Mouse (Mus musculus) liver (tissue): ENCODE measurements around the gene Mpped2.

Source experiments
- DNase-seq: peaks from one replicate; pipeline ENCODE4 v3.0.0-alpha.2; 2020; ENCODE audit warnings: mixed read lengths

Mpped2 gene

DNA sequence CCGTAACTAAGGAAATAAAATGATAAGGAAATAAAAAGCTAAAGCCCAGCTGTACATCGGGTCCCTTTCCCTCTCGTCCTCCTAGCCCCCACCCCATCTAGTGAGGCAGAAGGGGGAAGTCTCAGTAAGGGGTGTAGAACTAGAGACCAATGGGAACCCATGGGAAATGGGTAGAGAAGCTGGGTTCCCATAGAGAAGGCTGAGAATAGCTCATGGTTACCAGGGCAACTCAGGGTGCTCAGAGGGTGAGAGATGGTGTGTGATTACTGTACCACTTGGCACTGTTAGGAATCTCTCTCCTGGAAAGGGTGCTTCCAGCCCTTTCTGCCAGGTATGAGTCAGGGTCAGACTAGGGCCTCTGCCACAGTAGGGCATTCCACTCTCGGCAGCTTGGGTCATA lies 54.3 kb downstream of the Mpped2 start:
- no peak for DNase-seq

DNA sequence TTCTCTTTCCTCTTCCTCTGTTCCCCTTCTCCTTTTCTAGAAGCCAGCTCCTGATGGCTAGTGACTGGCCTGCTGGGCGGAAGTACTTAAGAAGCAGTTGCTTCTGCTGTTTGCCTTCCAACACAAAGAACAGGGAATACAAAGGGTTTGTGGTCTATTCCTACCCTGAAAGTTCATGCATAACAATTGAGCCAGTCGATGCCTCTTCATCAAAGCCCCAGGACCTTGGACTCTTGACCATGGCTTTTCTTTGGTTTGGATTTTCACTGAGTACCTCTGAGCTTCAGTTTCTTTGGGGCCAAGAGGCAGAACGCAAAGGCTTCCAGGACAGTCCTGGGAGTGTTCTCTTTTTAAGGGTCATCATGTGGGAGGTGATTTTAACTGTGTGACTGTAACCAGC lies 57.8 kb downstream of the Mpped2 start:
- no peak for DNase-seq

DNA sequence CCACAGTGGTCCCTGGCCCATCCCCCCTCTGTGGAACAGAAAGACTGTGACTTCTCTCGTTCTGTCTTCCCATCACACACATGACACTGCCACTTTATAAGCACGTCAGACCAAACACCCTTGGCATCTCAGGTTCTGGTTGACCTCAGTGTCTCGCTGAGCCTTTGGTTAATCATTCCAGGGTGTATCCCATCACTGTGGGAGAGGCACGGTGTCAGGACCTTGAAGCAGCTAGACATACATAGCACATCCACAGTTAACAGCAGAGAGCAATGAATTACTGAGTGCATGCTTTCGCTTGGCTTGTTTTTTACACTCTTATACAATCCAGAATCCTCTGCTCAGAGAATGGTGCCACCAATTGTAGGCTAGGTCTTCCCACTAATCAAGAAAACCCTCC lies 60.6 kb downstream of the Mpped2 start:
- DNase-seq, result no peak

DNA sequence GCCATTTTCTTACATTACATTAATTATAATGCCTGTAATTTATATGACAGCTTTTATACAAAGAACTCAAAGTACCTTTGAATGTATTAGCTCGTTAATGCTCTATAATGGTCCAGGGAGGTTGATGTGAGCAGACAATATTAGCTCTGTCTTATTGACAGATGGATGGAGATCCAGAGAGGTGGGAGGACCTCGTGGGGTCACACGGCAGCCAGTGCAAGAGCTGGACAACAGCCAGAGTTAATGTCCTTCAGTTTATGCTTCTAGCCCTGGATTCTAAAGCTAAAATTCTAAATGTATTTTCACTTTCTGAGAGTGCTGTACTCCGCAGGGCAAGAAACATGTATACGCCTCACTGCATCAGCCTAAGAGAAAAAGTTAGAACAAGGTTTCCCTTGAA lies 61.6 kb downstream of the Mpped2 start:
- DNase-seq, result no peak

DNA sequence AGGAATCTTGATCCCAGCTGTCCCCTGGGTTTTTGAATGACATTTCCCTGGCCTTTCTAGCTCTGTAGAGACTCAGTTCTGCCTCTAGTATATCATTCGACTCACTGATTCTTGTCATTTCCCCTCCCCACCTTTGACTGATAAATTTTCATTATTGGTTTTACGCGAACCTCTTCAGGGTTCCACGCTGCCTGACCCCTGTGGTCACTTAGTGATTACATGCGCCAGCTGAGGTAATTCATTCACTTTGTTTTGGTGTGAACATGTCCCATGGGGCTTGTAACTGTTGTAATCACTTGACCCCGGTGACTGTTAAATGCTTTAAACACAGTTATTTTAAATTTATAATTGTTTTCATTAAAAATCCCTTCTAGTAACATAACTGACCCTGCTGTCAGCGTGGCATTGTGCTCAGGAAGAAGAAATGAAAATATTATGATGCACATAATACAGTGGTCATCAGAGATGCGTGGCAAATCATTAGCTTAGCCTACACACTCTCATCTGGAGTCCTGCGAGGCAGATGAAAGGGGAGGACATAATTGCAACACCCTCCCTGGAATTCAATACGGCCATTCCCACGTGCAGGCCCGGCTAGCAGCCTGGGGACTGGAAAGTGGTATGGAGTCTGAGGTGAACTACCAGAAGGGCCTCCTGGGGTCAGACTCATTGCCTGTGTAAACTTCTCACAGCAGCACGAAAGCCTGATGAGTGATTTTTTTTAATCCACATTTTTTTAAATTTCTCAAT lies 63.5 kb downstream of the Mpped2 start:
- no peak for DNase-seq

DNA sequence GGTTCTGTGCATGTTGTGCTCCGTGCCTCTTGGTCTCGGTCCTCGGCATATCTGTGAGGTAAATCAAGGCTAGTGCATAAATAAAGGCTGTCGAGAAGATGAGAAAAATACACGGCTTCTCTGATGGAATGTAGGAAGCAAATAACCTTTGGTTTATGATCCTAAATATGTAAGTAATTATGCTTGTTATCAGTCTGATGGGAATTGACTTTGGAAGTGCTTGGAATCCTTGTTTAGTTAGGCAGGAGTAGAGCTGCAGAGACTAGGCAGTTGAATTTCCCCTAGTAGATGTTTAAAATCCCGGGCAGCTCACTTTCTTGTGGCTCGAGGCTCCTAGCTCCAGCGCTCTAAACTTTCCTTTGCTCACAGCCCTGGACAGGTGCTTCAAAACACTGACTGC lies 69.9 kb downstream of the Mpped2 start:
- DNase-seq, result no peak

DNA sequence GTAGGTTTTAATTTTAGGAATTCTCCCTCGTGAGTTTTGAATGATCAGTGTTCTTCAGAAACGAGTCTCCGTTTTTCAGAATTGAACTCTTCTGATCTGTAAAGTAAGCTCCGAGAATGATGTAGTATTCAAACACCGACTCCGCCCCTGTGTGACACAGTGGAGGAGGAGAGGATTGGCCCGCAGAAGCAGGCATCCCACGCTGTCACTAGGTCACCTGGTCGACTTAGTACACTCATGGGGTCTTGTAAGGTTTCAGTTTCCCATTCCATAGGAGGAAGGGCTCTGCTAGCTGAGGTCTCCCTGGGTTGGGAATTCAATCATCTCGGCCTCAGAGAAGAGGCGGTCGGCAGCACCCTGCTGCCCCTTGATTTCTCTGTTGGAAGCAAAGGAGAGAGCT lies 76.2 kb downstream of the Mpped2 start:
- DNase-seq, result no peak

DNA sequence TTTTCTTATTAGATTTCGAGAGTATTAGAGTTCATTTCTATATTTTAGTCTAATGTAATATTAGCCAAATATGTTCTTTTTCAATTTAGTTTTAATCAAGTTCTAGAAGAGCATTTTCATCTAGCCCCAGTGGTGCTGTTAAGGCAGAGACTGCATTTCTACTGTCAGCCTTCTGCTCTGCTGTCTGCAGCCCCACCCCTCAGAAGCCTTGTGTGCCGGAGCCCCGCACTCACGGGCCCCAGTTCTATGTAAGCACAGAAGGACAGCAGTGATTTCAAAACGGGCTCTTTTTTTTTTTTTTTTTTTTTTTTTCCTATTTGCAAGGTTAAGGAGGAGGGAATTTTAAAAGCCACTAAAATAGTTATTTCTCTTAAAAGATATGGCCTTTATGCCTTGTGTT lies 79.6 kb downstream of the Mpped2 start:
- DNase-seq, result no peak

DNA sequence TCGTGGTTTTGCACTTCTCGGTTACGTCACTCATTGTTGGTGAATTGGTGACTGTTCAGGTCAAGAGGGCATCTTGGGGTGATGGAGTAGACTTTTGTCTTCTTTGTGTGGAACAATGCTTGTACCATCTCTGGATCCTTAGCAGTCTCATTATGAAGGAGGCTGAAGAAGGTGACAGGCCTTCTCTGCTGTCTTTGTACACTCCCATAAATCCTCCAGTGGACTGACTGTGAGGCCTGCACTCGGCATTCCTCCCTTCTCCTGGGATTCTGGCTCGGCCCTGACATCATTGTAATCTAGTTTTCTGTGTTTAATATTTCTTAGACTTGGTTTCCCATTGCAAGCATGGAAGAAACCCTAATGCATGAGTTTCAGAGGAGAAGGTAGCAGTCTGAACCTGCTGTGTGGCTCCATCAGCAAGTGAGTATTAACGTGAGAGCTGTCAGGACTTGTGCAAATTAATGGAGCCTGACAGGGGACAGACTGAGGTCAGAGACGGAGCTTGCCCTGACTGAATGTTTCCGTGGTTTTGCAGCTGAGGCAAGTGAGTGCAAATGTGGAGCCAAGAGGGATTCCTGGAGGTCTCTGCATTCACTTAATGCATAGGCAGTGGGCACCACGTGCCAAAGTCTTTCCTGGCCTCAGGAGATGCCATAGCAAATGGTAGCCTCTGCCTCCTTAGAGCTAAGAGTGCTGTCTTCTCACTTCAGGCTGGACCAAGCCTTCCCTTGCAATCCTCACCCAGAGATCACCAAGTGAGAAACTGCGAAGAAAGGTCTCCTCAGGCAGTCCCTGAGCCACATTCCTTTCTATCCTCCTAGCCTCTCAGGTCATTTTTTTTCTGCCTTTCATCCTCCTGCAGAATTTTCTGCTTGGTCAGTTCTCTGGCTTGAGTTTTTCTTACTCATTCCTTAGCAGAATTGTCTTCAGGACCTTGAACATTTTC lies 81.5 kb downstream of the Mpped2 start:
- no peak for DNase-seq

DNA sequence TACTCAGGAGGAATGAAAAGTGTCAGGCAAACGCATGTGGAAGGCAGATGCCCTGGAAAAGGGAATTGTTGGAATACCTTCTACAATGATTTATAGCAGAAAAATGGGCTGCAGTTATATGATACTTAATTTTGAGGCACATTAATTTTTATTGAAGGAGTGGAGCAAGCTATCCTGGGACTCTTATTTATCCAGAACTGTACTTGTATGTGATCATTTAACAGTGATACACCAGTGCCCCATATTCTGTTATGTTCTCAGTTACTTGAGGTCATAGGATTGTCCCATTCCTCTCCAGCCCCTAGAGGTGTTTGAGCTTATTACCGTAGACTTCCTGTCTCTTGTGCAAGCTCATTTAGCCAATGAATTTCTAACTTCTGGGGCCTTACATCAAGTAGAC lies 82.9 kb downstream of the Mpped2 start:
- no peak for DNase-seq

DNA sequence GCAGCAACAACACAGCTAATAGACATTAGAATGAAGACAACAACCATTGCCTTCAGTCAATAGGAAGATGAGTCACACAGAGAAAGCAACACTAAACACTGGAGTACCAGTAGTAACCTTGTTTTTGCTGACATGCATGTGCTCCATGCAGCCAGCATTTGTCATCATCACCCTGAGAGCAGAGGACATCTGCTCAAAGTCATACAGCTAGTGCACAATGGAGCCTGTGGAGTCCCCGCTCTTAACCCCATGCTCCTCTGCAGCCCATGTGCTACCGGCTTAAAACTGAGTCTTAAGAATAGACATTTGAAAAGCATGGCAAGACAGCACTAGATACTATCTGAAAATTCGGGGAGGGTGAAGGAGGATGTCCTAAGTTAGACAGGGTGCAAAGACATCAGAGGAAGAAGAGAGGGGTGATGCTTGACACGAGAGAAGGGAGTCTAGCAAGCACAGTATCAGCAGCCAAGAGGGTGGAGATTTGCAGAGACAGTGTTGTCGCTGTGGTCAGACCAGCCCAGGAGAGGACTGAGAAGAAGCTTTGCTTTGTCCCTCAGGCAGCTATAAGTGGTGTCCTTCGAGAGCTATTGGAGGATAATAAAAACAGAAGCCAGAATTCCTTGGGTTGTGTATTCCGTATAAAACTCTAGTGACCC lies 85.9 kb downstream of the Mpped2 start:
- DNase-seq, result no peak

DNA sequence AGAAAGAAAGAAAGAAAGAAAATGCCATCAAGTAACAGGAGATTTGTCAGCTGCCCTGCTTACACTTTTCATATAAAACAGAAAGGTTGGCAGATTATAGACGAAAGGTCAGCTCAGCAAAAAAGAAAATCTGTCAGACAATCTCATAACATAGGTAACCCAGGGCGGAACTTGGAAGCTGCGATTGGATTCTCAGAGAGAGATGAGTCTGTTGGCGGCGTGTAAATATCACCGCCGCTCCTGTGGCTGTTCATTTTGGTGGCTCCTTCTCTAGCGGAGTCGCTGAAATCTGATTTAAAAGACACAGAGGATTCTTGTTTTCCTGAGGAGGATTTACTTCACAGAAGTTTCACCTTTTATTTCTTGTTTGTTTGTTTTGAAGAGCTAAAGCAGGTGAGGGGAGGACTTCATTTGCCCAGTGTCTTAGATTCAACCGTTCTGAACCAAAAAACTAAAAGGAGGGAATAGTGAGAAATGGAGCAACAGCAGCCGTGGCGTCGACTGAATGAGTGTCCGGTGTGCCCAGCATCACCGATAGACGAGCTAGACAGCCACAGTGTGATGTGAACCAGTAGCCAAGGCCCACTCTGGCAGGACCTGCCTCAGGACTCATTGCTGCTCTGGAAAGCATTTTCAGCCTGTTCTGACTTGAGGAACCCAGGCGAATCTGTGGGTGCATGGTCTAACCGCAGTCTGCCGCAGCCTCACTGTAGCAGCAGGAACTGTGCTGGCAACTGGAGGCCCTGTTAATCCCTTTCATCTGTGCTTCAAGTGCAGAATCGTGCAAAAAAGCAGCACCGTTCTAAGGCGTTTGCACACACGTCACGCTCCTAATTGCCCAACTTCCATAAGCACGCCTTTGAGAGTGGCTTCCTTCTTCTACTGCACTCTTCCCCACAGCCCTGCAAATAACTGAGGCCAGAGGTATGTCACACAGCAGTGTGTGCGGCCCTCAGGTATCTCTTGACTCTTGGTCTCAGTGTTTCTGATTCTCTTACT lies 88.4 kb downstream of the Mpped2 start:
- no peak for DNase-seq

DNA sequence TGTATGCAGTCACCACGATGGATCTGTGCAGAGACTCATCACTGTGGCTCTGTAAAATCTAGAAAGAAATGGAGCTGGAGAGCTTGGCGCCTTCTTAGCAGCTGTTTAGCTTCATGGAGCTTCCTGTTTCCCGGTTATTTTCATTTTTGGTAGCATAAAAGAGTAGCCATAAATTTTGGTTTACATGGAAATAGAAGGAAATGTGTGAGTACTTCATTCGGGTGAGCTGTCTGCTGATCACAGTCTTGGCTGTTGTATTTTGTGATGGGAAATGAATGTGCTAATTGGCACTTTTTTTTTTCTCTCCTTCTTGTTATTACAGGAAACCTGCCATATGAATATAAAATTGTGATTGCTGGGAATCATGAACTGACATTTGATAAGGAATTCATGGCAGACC lies 90.2 kb downstream of the Mpped2 start:
- DNase-seq, result no peak

DNA sequence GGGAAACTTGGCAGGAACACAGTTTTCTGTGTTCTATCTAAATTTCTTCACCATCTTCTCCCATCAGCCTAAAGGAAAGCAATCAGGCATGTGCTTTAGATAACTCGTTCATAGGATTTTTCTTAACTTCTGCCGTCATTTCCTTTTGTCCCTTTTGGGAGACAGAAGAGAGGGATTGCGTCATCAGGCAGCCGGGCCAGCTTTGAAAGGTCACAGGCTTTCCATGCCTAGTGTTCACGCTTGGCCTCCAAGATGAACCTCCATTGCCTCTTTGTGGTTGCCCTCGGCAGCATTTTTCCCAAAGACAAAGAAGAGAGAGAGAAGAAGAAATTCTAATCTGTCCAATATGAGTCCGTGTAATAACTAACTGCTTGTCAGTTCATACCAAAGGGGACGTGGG lies 95.0 kb downstream of the Mpped2 start:
- DNase-seq, result peak; percentile 7

DNA sequence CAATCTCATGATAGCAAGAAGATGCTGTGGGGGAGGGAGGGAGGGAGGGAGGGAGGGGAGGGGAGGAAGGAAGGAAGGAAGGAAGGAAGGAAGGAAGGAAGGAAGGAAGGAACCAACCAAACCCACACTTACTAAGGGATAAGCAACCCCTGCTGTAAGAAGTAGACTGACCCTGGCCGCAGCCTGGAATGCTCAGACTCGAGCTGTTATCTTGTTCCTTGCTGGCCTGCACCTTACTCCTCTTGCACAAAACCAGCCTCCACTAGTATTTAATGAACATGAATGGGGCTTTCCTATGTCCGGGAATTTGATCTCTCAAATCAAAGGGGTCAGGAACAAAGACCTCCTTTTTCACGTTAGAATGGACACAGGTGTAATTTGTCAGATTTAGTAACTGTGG lies 95.5 kb downstream of the Mpped2 start:
- no peak for DNase-seq

DNA sequence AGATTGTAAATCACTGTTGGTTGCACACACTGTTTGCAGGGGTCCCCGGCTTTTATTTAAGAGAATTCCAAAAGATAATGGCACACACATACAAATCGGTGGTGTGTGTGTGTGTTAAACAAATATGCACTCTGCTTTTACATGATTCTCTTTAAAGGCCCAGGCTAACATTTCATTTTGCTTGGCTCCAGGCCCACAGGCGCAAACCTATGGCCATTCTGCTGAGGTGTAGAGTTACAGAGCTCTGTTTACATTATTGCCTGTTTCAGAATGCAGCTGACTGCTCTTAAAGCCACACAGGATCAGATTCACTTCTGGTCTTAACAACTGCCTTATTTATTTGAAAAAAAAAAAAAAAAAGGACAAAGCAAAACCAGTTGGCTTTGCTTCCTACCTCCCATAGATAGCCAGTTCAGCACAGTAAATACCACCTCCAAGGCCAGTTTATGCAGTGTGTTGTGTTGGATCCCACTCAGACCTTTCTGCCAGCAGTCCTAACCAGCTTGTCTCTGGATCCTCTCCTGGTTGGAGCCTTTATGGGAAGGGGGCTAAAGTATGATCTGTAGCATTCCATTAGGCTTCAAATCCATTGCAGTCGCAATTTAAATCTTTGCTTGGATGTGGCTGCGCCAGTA lies 96.7 kb downstream of the Mpped2 start:
- DNase-seq, result peak; percentile 32

DNA sequence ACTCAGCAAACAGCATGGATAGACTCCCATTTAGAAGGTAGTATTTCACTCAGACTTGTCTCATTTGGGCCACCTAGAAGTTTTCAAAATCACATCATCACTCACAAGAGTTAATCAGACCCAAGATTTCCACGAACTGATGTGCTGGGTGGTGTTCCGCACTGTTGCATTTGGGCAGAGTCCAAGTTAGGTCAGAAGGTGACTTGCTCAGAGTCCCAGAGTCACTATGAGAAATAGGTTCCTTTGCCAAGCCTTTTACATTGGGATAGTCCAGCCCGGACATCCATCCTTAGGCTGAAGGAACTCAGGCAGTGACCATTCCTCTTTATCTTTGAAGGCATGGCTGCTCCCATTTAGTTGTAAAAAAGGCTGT lies 97.2 kb downstream of the Mpped2 start:
- no peak for DNase-seq

DNA sequence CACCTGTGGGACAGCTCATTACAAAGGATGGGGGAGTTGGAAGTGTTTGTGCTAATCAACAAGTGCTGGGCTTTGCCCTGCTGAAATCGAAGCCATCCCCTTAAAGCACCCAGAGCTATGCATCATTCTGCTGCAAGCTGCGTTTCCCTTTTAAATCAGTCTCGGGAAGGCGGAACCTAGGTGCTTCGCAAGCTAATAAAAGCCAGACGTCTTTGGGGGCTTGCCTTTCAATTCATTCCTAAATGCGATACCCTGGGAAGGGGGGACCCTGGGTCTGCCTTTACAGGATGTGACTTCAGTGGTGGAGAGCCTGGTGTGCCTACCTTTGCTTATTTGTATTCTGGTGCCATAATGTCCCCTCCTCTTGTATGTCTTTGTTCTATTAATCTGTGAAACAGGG lies 103.2 kb downstream of the Mpped2 start:
- DNase-seq, result no peak

DNA sequence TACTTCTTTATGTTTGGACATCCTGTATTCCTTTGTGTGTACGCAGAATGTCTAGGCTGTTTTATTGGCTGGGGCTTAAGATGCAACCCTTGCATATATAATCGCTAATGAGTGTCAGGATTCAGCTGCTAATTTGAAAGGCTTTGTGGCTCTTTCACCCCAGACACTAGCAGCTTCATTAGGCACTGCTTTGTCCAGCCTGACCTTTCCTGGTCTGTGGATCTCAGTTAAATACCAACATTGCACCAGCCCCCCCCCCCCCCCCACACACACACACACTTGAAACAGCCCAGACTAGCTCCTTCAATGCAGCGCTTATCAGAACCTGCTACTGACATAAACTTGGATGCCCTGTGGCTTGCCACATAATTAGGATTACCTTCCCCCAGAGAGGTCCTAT lies 104.8 kb downstream of the Mpped2 start:
- DNase-seq, result no peak

DNA sequence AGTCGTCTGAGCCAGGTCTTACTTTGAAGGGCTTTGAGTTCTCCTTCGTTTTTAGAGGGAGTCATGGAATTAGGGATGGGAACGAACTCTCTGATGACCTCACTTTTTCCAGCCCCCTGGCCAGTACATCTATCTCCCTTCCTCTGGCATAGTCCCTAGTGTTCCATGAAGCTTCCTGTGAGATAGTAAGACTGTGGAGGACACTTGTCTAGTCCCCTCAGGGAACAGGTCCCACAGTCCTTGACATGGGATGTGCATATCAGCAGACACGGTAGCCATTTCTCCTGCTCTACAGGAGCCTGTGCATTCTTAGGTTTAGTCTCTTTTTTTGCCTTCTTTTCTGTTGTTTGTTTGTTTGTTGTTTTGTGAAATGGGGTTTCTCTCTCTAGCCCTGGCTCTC lies 105.8 kb downstream of the Mpped2 start:
- DNase-seq, result no peak

DNA sequence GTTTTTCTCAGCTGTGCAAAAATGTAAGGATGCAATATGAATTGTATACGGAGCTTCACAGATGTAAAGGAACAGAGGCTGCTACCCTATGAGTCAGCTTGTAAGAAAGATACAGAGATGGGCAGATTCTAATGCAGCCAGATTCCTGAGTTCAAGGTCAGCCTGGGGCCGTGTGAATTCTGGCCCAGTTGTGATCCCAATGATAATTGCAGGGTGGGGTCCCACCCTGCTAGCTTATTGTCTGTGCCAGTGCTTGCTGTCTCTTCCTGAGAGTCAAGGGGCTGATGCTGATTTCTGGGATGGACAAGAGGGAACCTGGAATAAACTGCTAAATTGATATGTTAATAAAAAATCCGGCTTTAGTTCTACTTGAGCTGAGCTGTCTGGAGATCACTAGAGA lies 122.8 kb downstream of the Mpped2 start:
- no peak for DNase-seq

DNA sequence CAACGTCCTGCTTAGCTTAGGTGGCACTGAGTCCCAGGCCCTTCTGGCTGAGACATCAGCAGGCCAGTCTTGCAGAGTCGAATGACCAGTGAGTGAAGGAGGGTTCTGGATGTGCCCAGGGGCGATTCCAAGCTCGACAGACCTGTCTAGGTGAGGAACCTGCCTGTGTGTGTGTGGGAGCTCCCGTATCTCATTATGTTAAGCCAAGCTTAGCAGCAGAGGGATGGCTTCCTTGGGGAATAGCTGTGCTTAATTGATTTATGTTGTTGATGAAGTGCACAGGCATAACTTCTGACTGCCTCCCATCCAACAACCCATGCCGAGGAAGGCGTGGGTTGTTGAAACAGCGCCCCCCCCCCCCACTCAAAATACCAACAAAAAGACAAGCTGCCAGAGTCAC lies 128.2 kb downstream of the Mpped2 start:
- DNase-seq, result no peak
